Mouse (Mus musculus): ENCODE data around the gene Tifa. TPM values are rescaled to one million over a fixed set of nuclear protein-coding genes. Genes with fewer than 3 reads are reported as not detected.

Tifa gene
- polyA plus RNA-seq, 1 experiment from 2014 or later = 2.9 TPM

DNA sequence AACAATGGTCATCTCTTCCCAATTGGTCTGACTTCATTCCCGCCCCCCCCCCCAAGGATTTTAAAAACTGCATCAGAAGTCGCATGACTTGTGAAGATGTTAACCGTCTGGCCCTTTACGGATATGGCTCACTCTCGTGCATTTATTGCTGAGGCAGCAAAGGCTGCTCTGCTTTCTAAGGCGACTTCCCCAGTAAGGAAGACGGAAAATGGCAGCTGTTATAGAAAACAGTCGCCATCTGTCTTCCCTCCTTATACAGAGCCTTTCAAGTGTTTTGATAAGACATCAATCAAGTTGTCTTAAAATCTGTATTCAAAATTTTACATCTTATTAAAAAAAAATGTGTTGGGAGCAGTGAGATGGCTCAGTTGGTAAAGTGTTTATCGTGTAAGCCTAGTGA, 63.1 kb downstream of the Tifa start:
- Histone ChIP-seq H3K4me2 (no peak overlapping the region), H3K4me1 (replicated peaks) (0 out of 2 replicates have a peak, but pooled peaks cover 6% of the 10 kb centered on the region), H3K9me3 (no peaks in the 10 kb centered on the region), H3K9ac (no peak overlapping the region), H3K36me3 (no peaks in the 10 kb centered on the region), H3K27me3 (no peaks in the 10 kb centered on the region), H3K4me3 (no peak overlapping the region), H3K27ac (replicated peaks) (no peak overlapping the region)
- 74% methylated on average over 9 of the region's 9 CpGs for WGBS
- ATAC-seq (ENCODE audit: low FRiP score, low read depth) = no peak

DNA sequence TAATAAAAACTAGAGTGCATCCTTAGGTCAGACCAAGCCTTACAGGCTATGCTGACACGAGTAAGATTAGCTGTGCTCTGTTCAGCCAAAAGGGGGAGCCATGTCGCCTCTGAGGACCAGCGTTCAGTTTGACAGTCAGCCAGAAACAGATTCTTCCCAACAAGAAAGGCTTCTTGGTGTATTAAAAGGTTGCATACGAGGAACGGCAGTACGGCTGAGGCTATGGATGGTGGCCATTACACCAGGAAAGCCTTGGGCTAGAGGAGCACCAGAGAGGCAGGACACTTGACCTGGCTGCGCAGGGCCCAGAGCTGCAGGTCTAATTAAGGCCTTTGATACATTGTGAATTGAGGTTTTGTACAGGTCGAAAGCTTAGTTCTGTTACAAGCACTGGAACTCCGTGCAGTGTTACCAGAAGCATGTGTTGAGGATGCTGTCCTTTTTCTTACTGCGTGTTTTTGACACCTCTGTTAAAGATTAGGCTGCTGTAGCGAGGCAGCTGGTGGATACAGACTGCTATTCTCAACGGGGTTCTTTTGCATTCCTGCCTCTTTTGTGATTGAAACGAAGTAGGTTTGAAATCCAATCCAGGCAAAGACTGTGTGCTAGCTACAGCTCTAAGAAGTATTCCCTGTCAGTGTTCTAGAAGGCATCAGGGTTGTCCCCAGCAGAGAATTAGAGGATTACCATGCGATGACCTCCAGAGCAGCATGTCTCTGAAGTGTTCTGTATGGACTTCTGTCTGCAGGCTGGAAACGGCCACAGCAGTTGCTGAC, 64.0 kb downstream of the Tifa start:
- Histone ChIP-seq H3K27me3 (no peaks in the 10 kb centered on the region), H3K36me3 (no peaks in the 10 kb centered on the region), H3K4me2 (peak overlapping the region; percentile 13; the same call in 1 of the 2 replicates), H3K4me3 (no peak overlapping the region), H3K4me1 (replicated peaks) (0 out of 2 replicates have a peak, but pooled peaks cover 6% of the 10 kb centered on the region), H3K9ac (no peak overlapping the region), H3K27ac (replicated peaks) (no peak overlapping the region), H3K9me3 (no peaks in the 10 kb centered on the region)
- peak; percentile 86 for ATAC-seq (ENCODE audit: low FRiP score, low read depth)
- WGBS = 13% methylated on average over 15 of the region's 15 CpGs

DNA sequence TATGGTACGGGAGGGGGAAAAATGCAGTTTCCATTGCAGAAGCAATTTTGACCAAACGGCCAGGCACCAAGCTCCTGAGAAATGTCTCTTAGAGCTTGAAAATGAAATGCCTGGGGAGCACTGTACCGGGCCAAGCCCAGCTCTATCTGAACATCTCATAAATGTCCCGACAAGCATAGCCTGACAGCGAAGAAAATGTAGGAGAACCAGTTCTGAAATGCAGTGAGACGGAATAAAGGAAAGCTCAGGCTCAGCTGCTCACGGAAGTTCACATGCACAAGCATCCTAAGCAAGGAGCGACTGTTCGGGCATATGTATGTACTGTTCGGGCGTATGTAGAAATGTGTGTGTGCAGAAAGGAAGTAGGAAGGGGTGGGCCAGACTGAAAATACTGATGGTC, 71.7 kb downstream of the Tifa start:
- Histone ChIP-seq H3K9me3 (no peaks in the 10 kb centered on the region), H3K4me1 (replicated peaks) (no peaks in the 10 kb centered on the region), H3K27me3 (no peaks in the 10 kb centered on the region), H3K4me2 (no peak overlapping the region), H3K27ac (replicated peaks) (no peak overlapping the region), H3K9ac (no peak overlapping the region), H3K4me3 (no peak overlapping the region), H3K36me3 (no peaks in the 10 kb centered on the region)
- 90% methylated on average over 11 of the region's 11 CpGs for WGBS
- ATAC-seq (ENCODE audit: low FRiP score, low read depth) = no peak

DNA sequence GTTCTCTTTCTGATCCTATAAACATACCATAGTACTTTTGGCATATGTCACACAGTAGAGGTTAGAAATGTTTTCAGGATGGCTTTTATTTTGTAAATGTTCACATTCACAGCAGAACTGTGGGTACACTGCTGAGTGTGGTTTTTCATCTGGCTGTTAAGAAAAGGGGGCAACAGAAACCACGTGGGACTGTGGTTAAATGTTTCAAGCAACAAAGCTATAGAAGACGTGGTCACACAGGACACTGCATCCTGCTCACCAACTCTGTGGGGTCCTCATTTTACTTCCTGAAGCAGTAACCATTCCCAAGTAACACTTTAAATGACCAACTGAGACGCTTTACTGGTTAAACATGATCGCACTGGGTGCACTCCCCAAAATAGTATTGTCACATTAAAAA, 72.9 kb downstream of the Tifa start:
- Histone ChIP-seq H3K27me3 (no peaks in the 10 kb centered on the region), H3K4me2 (no peak overlapping the region), H3K9me3 (no peaks in the 10 kb centered on the region), H3K4me1 (replicated peaks) (no peaks in the 10 kb centered on the region), H3K4me3 (no peak overlapping the region), H3K27ac (replicated peaks) (no peak overlapping the region), H3K9ac (no peak overlapping the region), H3K36me3 (no peaks in the 10 kb centered on the region)
- 73% methylated on average over 4 of the region's 4 CpGs for WGBS
- no peak for ATAC-seq (ENCODE audit: low FRiP score, low read depth)

DNA sequence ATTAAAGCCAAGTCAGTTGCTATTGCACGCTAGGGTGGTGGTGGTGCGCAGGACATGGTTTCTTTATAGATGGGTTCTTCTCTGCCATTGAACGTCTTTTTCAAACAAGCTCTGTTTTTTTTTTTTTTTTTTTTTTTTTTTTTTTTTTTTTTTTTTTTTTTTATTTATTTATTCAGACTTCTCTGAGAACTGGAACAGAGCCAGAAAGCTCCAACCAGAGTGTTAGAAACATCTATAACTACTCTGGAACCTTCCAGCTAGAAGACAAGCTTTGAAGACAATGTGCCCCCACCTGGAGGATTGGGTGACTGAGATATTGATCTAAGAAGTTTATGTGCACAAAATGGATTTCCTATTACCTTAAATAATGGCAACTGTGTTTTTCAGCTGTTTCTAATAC, 74.0 kb downstream of the Tifa start:
- H3K4me1 ChIP-seq (replicated peaks) = no peaks in the 10 kb centered on the region
- H3K27me3 ChIP-seq = no peaks in the 10 kb centered on the region
- 67% methylated on average over 3 of the region's 3 CpGs for WGBS
- no peak for ATAC-seq (ENCODE audit: low FRiP score, low read depth)
- no peak overlapping the region for H3K4me3 ChIP-seq
- no peak overlapping the region for H3K4me2 ChIP-seq
- H3K27ac ChIP-seq (replicated peaks) = no peak overlapping the region
- no peaks in the 10 kb centered on the region for H3K36me3 ChIP-seq
- no peak overlapping the region for H3K9ac ChIP-seq
- H3K9me3 ChIP-seq = no peaks in the 10 kb centered on the region

DNA sequence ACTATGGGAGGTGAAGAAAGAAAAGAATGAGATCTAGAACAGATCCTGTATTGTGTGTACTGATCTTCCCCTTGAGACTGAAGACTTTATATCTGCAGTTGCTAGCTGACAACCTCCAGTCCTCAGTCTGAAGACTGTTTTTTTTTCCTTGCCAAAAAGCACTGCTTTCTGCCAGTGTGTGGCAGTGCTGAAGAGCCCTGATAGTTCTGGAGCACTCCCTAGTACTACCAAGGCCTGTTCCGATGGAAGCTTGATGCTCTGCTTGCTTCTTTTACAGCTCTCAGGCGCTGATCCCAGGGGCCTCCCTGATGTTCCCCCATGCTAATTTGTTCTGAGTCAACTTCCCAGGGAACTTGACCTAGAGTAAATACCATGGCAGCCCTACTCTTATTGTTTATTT, 74.6 kb downstream of the Tifa start:
- no peak overlapping the region for H3K4me3 ChIP-seq
- no peak overlapping the region for H3K9ac ChIP-seq
- H3K9me3 ChIP-seq = no peaks in the 10 kb centered on the region
- no peak for ATAC-seq (ENCODE audit: low FRiP score, low read depth)
- WGBS = 43% methylated on average over 2 of the region's 2 CpGs
- no peaks in the 10 kb centered on the region for H3K27me3 ChIP-seq
- H3K27ac ChIP-seq (replicated peaks) = no peak overlapping the region
- H3K4me2 ChIP-seq = no peak overlapping the region
- H3K36me3 ChIP-seq = no peaks in the 10 kb centered on the region
- 0 out of 2 replicates have a peak, but pooled peaks cover 3% of the 10 kb centered on the region for H3K4me1 ChIP-seq (replicated peaks)

DNA sequence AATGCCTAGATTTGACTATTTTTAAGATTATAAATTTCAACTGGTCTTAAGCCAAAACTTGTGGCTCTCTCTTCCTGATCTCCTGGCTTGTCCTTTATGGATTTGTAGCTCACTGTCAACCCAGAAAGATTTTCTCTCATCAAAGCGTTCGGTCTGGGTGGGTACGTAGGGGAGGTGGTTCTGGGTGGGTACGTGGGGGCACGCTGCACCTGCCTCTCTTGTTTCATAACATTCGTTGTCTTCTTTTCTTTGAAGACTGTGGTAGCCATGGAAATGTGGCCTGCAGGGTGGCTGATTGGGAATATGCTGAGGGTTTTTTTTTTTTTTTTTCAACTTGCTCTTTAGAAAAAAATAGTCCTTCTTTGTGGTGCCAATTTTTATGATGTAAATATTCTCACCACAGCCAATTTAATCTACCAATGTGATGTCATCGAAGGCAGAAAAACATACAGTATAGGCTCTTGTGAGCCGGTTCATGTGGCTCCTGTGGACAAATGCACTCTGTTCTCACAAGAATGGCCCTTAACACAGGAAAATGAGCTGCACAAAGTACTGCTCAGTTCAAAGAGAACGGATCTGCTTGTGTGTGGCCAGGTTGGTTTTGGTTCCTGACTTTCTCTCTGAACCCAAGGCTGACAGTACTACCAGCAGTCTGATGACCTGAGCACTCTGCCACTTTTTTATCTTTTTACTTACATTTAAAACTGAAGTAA, 78.6 kb downstream of the Tifa start:
- 45% methylated on average over 9 of the region's 9 CpGs for WGBS
- Histone ChIP-seq H3K4me3 (no peak overlapping the region), H3K36me3 (no peaks in the 10 kb centered on the region), H3K4me1 (replicated peaks) (0 out of 2 replicates have a peak, but pooled peaks cover 3% of the 10 kb centered on the region), H3K9ac (no peak overlapping the region), H3K9me3 (no peaks in the 10 kb centered on the region), H3K4me2 (no peak overlapping the region), H3K27ac (replicated peaks) (peak overlapping the region; percentile 55; the same call in 1 of the 2 replicates), H3K27me3 (no peaks in the 10 kb centered on the region)
- no peak for ATAC-seq (ENCODE audit: low FRiP score, low read depth)

DNA sequence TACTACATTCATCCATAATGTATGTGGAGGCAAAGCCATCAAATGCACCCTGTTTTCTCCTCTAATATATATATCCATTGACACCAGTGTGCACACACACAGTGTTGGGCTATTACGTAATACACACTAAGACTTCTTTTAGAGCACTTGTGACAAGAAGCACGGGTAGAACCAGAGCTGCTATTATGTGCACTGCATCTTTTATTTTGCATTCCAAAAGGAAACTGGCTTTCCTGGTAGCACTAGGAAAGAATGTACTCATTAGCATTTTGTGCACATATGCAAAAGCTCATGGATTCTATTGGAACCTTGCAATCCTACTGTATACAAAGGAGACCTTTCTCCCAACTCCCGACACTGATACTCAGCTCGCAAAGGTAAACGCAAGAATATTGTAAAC, 79.3 kb downstream of the Tifa start:
- Histone ChIP-seq H3K9ac (no peak overlapping the region), H3K4me2 (0 out of 2 replicates have a peak overlapping the region, but pooled peaks have one; percentile 6), H3K27ac (replicated peaks) (no peak overlapping the region; the same call in 1 of the 2 replicates), H3K9me3 (no peaks in the 10 kb centered on the region), H3K4me1 (replicated peaks) (0 out of 2 replicates have a peak, but pooled peaks cover 7% of the 10 kb centered on the region), H3K36me3 (no peaks in the 10 kb centered on the region), H3K4me3 (no peak overlapping the region), H3K27me3 (no peaks in the 10 kb centered on the region)
- ATAC-seq (ENCODE audit: low FRiP score, low read depth) = peak; percentile 61; the same call in 1 of the 2 replicates
- WGBS = 38% methylated on average over 5 of the region's 5 CpGs

- no peak for ATAC-seq (ENCODE audit: low FRiP score, low read depth)
- Histone ChIP-seq H3K4me3 (no peak overlapping the region), H3K9ac (no peak overlapping the region), H3K4me1 (replicated peaks) (0 out of 2 replicates have a peak, but pooled peaks cover 7% of the 10 kb centered on the region), H3K36me3 (no peaks in the 10 kb centered on the region), H3K9me3 (no peaks in the 10 kb centered on the region), H3K27ac (replicated peaks) (no peak overlapping the region), H3K27me3 (no peaks in the 10 kb centered on the region), H3K4me2 (no peak overlapping the region)
- 88% methylated on average over 9 of the region's 9 CpGs for WGBS
These were observed 82.0 kb downstream of the Tifa start for GRCm38 (mm10) chr3:127871575-127871974.

- no peak overlapping the region for H3K9ac ChIP-seq
- no peaks in the 10 kb centered on the region for H3K27me3 ChIP-seq
- no peaks in the 10 kb centered on the region for H3K9me3 ChIP-seq
- no peak overlapping the region for H3K4me3 ChIP-seq
- 0 out of 2 replicates have a peak overlapping the region, but pooled peaks have one; percentile 20 for H3K27ac ChIP-seq (replicated peaks)
- WGBS = 28% methylated on average over 4 of the region's 4 CpGs
- peak; percentile 95 for ATAC-seq (ENCODE audit: low FRiP score, low read depth)
- 0 out of 2 replicates have a peak, but pooled peaks cover 4% of the 10 kb centered on the region for H3K4me1 ChIP-seq (replicated peaks)
- H3K36me3 ChIP-seq = no peaks in the 10 kb centered on the region
- no peak overlapping the region for H3K4me2 ChIP-seq
These were observed 84.8 kb downstream of the Tifa start for GRCm38 (mm10) chr3:127874254-127874883.

DNA sequence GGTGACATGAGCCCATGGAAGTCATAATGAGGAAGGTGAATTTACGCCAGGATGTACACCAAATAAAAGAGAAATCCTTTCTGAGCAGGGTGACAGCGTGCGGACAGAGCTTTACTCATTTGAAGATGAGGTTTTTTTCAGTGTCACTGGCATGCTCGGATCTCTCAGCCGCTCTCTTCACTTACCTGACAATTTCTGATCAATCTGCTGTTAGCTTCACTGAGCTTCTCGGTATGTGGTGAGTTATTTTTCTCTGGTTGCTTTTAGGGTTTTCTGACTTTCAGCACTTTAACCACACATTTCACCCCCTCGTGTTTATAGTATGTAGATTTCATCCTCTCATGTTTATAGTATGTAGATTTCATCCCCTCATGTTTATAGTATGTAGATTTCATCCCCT, 85.5 kb downstream of the Tifa start:
- no peak overlapping the region for H3K27ac ChIP-seq (replicated peaks)
- H3K9ac ChIP-seq = no peak overlapping the region
- H3K36me3 ChIP-seq = no peaks in the 10 kb centered on the region
- no peak for ATAC-seq (ENCODE audit: low FRiP score, low read depth)
- 0 out of 2 replicates have a peak, but pooled peaks cover 4% of the 10 kb centered on the region for H3K4me1 ChIP-seq (replicated peaks)
- no peak overlapping the region for H3K4me3 ChIP-seq
- no peak overlapping the region for H3K4me2 ChIP-seq
- H3K27me3 ChIP-seq = no peaks in the 10 kb centered on the region
- WGBS = 67% methylated on average over 7 of the region's 7 CpGs
- no peaks in the 10 kb centered on the region for H3K9me3 ChIP-seq

DNA sequence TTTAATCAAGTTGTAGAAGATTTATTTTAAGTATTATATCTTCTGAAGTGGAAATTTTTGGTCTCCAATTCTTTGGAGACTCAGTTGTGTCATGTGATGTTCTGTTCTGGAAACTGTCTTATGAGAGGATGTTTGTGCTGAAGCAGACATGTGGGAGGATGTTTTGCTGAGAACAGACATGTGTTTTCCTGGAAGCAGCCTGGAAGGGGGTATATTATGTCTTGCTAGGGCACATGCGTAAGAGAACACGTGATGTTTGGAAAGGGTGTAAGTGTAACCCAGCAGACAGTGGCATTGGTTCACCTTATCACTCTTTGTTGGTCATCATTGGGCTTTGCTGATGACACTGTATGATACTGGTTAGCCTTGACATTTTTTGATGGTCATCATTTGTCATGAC, 85.9 kb downstream of the Tifa start:
- WGBS = 90% methylated on average over 2 of the region's 2 CpGs
- H3K27ac ChIP-seq (replicated peaks) = no peak overlapping the region
- no peak for ATAC-seq (ENCODE audit: low FRiP score, low read depth)
- no peak overlapping the region for H3K4me2 ChIP-seq
- no peaks in the 10 kb centered on the region for H3K36me3 ChIP-seq
- H3K4me1 ChIP-seq (replicated peaks) = 0 out of 2 replicates have a peak, but pooled peaks cover 4% of the 10 kb centered on the region
- no peaks in the 10 kb centered on the region for H3K9me3 ChIP-seq
- H3K27me3 ChIP-seq = no peaks in the 10 kb centered on the region
- H3K4me3 ChIP-seq = no peak overlapping the region
- H3K9ac ChIP-seq = no peak overlapping the region
